Mouse (Mus musculus) thymus, adult 2 months (tissue): ENCODE measurements around the gene Wiz. TPM values are rescaled to one million over a fixed set of nuclear protein-coding genes. Genes with fewer than 3 reads are reported as not detected.

ENCODE experiments used
- DNase-seq: peaks from one replicate; pipeline ENCODE4 v3.0.0; 2021
- H3K27ac ChIP-seq: fragments of 200-500 bp; 2 replicates; pipeline ENCODE4 v1.5.1; 2012; ENCODE audit warnings: low read length, control low read depth; ENCODE audit not compliant: control insufficient read depth, insufficient read depth
- H3K27me3 ChIP-seq: fragments of 200-500 bp; 2 replicates; pipeline ENCODE4 v1.6.1; 2012; ENCODE audit warnings: mild to moderate bottlenecking, low read length, moderate library complexity, mixed read lengths; ENCODE audit not compliant: control insufficient read depth, insufficient read depth
- H3K36me3 ChIP-seq: fragments of 200-500 bp; 2 replicates; pipeline ENCODE4 v1.6.1; 2012; ENCODE audit warnings: mild to moderate bottlenecking, low read length, moderate library complexity; ENCODE audit not compliant: control insufficient read depth, insufficient read depth
- H3K4me1 ChIP-seq: fragments of 200-500 bp; replicated peaks from 2 replicates; pipeline ENCODE4 v1.6.1; 2012; ENCODE audit warnings: low read length; ENCODE audit not compliant: control insufficient read depth, insufficient read depth
- H3K4me3 ChIP-seq: fragments of 200-500 bp; 2 replicates; pipeline ENCODE4 v1.5.1; 2012; ENCODE audit warnings: mild to moderate bottlenecking, low read length, control low read depth, moderate library complexity; ENCODE audit not compliant: control insufficient read depth, insufficient read depth
- CTCF ChIP-seq: fragments of 200-500 bp; IDR thresholded peaks from 2 replicates; pipeline ENCODE4 v1.5.1; 2012; ENCODE audit warnings: mild to moderate bottlenecking, control low read depth, low read length, moderate library complexity, borderline replicate concordance; ENCODE audit not compliant: control insufficient read depth, poor library complexity, insufficient read depth; ENCODE audit errors: extremely low read depth
- POLR2A ChIP-seq: fragments of 200-500 bp; IDR thresholded peaks from 2 replicates; pipeline ENCODE4 v1.6.1; 2012; ENCODE audit warnings: mild to moderate bottlenecking, low read length, control low read depth, moderate library complexity; ENCODE audit not compliant: control insufficient read depth, poor library complexity, insufficient read depth; ENCODE audit errors: extremely low read depth
- WGBS: fragments of 180-500 bp; shearing (Covaris S2); methylation state at CpG from one replicate; pipeline ENCODE4 v1.1.7; 2018; 5-methylcytosine and 5-hydroxymethylcytosine counted together
- polyA plus RNA-seq: library from polyadenylated mRNA; depleted of rRNA; stranded (reverse); fragments of >200 nt; gene quantifications from 2 replicates; pipeline ENCODE4 v1.2.3, GENCODE M21; 2012

Wiz gene
- polyA plus RNA-seq, 1 experiment: 57.1 TPM

DNA sequence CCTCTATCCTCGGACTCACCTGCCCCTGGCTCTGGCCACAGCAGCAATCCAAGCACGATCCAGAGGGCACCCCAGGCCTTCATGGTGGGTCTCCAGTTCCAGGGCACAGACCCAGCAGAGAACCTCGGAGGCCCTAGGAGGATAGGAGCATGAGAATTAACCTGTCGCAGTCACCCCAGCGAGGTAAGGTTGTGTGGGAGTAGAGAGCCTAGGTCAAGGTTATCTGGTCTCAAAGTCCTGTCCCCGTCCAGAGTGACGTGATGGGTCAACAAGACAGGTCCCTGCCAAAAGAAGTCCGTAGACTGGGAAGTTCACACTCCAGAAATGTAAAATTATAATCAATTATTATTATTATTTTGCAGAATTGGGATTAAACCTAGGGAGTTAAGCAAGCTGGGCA is 31.5 kb upstream of the Wiz start:
- peaks cover 18% of the 10 kb centered on the region for H3K4me1 ChIP-seq
- no peak overlapping the region for H3K4me3 ChIP-seq
- H3K36me3 ChIP-seq: peaks cover 27% of the 10 kb centered on the region
- H3K27me3 ChIP-seq: no peaks in the 10 kb centered on the region
- no peak for TF ChIP-seq CTCF
- no peak for TF ChIP-seq POLR2A
- no peak for DNase-seq
- no peak overlapping the region for H3K27ac ChIP-seq
- WGBS: 93% methylated on average over 8 of the region's 8 CpGs

DNA sequence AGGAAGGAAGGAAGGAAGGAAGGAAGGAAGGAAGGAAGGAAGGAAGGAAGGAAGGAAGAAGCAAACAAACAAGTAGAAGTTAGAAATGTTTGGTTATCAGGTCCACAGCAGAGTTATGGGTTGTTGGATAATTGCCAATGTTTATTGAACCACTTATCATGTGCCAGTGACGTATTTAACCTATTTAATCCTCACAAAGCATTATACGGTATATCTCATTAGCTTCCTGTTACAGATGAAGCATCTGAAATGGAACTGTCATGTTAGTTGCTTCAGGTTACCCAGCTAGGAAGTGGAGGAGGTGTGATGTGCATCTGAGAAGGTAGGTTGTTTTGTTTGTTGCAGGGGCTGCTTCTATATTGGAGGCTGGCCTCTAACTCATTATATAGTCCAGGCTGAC is 30.8 kb upstream of the Wiz start:
- Histone ChIP-seq H3K4me3 (no peak overlapping the region), H3K27me3 (no peaks in the 10 kb centered on the region), H3K27ac (no peak overlapping the region), H3K36me3 (peaks cover 35% of the 10 kb centered on the region), H3K4me1 (peaks cover 14% of the 10 kb centered on the region)
- WGBS: 96% methylated on average over 2 of the region's 2 CpGs
- no peak for TF ChIP-seq CTCF
- no peak for TF ChIP-seq POLR2A
- no peak for DNase-seq

DNA sequence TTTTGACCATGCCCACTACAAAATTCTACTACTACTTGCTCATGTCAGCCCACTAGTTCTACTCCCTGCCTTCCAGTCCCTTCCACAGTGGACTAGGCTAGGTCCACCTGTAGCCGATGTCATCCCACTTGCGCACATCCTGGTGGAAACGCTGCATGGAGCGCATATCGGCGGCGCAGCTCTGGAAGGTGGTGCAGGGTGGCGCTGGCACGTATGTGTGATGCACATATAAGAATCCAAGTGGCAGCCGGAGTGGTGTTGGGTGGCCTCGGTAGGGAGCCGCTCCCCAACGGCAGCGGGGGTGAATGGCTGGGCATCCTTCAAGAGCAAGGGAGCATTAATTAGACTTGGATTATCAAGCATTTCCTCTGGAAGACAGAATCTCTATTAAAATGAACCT is 27.5 kb upstream of the Wiz start:
- Histone ChIP-seq H3K27me3 (no peaks in the 10 kb centered on the region), H3K27ac (no peak overlapping the region), H3K4me3 (no peak overlapping the region), H3K4me1 (peaks cover 3% of the 10 kb centered on the region; the same call in 1 of the 2 replicates), H3K36me3 (peaks cover 58% of the 10 kb centered on the region)
- no peak for TF ChIP-seq POLR2A
- no peak for TF ChIP-seq CTCF
- 98% methylated on average over 14 of the region's 14 CpGs for WGBS
- DNase-seq: no peak

DNA sequence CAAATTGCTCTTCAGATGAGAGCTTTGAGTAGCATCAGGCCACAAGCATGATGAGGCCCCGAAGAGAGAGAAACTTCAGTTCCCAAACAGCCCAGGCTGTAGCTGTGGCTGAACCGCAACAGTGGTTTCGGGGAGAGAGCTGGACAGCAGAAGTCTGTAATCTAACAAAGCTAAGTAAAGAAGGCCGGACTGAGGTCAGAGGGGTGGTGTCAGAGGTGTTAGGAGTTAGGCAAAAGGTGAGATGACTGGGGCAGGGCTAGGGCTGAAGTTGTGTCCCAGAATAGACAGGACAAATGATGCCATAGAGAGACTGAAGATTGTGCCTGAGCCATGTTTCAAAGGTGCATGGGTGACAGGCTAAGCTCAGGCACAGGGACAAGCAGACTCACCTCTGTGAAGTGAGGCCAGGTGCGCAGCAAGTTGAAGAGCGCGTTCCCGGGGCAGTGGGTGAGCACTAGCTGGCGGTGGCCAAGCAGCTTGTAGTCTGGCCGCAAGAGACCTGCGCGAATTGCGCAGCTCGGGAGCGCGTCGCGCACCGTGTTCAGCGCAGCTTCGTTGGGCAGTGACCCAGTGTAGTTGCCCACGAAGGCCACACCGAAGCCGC is 26.3 kb upstream of the Wiz start:
- Histone ChIP-seq H3K4me3 (no peak overlapping the region), H3K36me3 (peaks cover 56% of the 10 kb centered on the region), H3K4me1 (peaks cover under 1% of the 10 kb centered on the region; the same call in 1 of the 2 replicates), H3K27me3 (no peaks in the 10 kb centered on the region), H3K27ac (no peak overlapping the region)
- TF ChIP-seq POLR2A: no peak
- TF ChIP-seq CTCF: no peak
- 92% methylated on average over 24 of the region's 24 CpGs for WGBS
- no peak for DNase-seq

DNA sequence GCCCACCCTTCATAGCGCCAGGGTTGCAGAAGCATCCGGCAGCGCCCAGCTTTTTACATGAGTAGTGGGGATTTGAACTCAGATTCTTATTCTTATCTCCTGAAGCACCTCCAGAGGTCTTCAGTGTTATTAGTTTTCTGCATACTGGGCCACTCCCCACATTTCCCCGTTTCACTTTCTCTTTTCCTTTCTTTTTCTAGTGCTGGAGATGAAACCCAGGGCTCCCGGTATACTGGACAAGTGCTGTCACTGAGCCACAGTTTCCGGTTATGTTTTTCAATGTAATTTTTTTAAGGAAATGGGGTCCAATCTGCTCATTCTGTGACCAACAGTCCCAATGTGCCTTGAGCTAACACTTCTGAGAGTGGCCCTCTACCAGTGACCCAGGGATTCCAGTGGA is 22.7 kb upstream of the Wiz start:
- H3K27ac ChIP-seq: no peak overlapping the region
- 0 out of 2 replicates have a peak, but pooled peaks cover 2% of the 10 kb centered on the region for H3K4me1 ChIP-seq
- DNase-seq: no peak
- no peak for TF ChIP-seq POLR2A
- TF ChIP-seq CTCF: no peak
- no peaks in the 10 kb centered on the region for H3K27me3 ChIP-seq
- WGBS: 60% methylated on average over 6 of the region's 6 CpGs
- no peak overlapping the region for H3K4me3 ChIP-seq
- peaks cover 35% of the 10 kb centered on the region for H3K36me3 ChIP-seq

DNA sequence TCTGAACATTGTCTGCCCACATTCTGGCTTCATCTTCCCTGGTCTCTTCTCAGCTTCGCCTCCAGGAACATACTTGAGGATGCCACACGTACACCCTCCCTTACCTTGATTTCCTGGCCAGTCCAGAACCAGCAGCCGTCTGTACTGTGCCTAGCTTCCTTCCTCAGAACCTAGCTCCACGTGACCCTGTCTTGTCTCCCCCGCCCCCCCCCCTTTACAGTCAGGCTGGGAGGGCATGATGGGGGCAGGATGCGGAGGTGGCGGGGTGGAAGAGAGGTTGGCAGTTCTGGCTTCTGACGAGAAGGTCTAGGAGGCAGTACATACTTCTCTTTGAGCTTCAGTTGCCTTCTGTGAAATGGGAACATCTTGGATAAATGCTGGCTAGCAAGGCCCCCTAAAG is 14.2 kb upstream of the Wiz start, which contains the start of gene Rasal3:
Gene Rasal3 (minus strand): TSS at position 167 of the 400 bp plus-strand sequence.
- Histone ChIP-seq H3K27me3 (no peaks in the 10 kb centered on the region), H3K27ac (peak within 1 kb of the TSS; percentile 82), H3K36me3 (peaks cover 12% of the 10 kb centered on the region), H3K4me1 (peaks cover 24% of the 10 kb centered on the region), H3K4me3 (peak within 1 kb of the TSS; percentile 65)
- TF ChIP-seq POLR2A: no peak
- peak; percentile 24; the same call in 1 of the 2 replicates for TF ChIP-seq CTCF
- 3% methylated on average over 8 of the region's 8 CpGs for WGBS
- peak; percentile 78 for DNase-seq
